Mouse (Mus musculus) heart, embryonic 11.5 days (tissue): ENCODE results near the gene Ikzf5. TPM values are rescaled to one million over a fixed set of nuclear protein-coding genes. Genes with fewer than 3 reads are reported as not detected.
"Not testable (repeated sequence)": the region's sequence is repeated elsewhere in the genome, so short reads cannot be mapped to it uniquely, and the experiment has no call there.

Experiments
- ATAC-seq: fragments of 200-750 bp; cut with Nextera tagmentation; replicated peaks from 2 replicates; pipeline ENCODE4 v1.8.0; 2017; ENCODE audit warnings: moderate library complexity; ENCODE audit not compliant: insufficient number of reproducible peaks, low FRiP score, low TSS enrichment
- H3K27ac ChIP-seq: fragments of 300-500 bp; sonication (generic); 2 replicates; pipeline ENCODE4 v1.5.1; 2014; ENCODE audit warnings: mild to moderate bottlenecking, low read depth, low read length
- H3K27me3 ChIP-seq: fragments of 300-500 bp; sonication (generic); 2 replicates; pipeline ENCODE4 v1.6.1; 2014; ENCODE audit warnings: mild to moderate bottlenecking, low read length, mixed read lengths; ENCODE audit not compliant: control insufficient read depth, insufficient read depth
- H3K36me3 ChIP-seq: fragments of 300-500 bp; sonication (generic); 2 replicates; pipeline ENCODE4 v1.6.1; 2014; ENCODE audit warnings: mild to moderate bottlenecking, low read length, moderate library complexity, mixed read lengths; ENCODE audit not compliant: control insufficient read depth, insufficient read depth
- H3K4me1 ChIP-seq: fragments of 300-500 bp; sonication (generic); 2 replicates; pipeline ENCODE4 v1.6.1; 2014; ENCODE audit warnings: low read length; ENCODE audit not compliant: control insufficient read depth, insufficient read depth
- H3K4me2 ChIP-seq: fragments of 300-500 bp; sonication (generic); 2 replicates; pipeline ENCODE4 v1.6.1; 2014; ENCODE audit warnings: mild to moderate bottlenecking, moderate library complexity
- H3K4me3 ChIP-seq: fragments of 300-500 bp; sonication (generic); 2 replicates; pipeline ENCODE4 v1.5.1; 2014; ENCODE audit warnings: low read depth, low read length
- H3K9ac ChIP-seq: fragments of 300-500 bp; sonication (generic); 2 replicates; pipeline ENCODE4 v1.6.1; 2014; ENCODE audit warnings: mild to moderate bottlenecking, low read depth, low read length, moderate library complexity
- H3K9me3 ChIP-seq: fragments of 300-500 bp; sonication (generic); replicated peaks from 2 replicates; pipeline ENCODE4 v1.6.1; 2016; ENCODE audit warnings: low read length; ENCODE audit not compliant: control insufficient read depth
- WGBS: fragments of 180-500 bp; shearing (Covaris S2); extraction: QIAGEN DNeasy Blood & Tissue Kit; methylation state at CpG from one replicate; pipeline ENCODE4 v1.1.7; 2014; ENCODE audit not compliant: insufficient replicate concordance; 5-methylcytosine and 5-hydroxymethylcytosine counted together
- polyA plus RNA-seq: library from polyadenylated mRNA; unstranded; fragments of >200 nt; fragmentation: Nextera tagmentation; extraction: Ambion mirVana; gene quantifications from 2 replicates; pipeline ENCODE4 v1.2.1, GENCODE M21; 2014

Ikzf5 gene
- 15.1 TPM in 2 replicates for polyA plus RNA-seq

DNA sequence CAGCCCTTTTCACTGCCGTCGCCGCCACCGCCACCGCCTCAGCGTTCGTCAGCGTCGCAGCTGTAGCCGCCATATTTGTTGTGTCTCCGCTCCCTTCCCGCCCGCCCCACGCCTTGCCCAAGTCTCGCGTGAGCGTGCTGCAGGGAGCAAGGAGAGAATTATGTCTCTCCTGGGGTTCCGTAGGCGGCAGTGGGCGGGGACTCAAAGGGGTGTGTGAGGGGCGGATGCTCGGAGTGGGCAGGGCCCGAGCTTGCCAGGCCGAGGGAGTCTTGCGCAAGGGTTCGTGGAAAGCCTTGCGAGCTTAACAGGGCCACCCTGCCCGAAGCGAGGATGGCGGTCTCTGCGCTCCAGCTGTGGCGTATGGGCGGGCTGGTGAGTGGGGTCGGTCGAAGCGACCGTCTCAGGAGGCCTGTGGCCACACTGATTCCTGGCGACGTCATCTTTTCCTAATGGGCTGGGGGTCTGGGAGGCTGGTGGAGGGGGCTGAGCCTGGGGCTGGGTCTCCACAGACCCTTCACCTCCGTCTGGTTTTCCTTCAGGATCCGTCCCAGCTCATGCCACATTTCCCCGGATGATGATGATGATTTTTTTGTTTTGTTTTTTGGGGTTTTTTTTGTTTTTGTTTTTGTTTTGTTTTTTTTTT is at the start of gene Ikzf5, which contains the start of gene Acadsb:
Gene Ikzf5 (minus strand): TSS at position 106 of the 643 bp plus-strand sequence.
Gene Acadsb (plus strand): TSS at position 186 of the 643 bp plus-strand sequence.
- Histone ChIP-seq H3K9me3 (no peaks in the 10 kb centered on the region), H3K4me2 (peak within 1 kb of the TSS; percentile 77), H3K27me3 (no peaks in the 10 kb centered on the region), H3K27ac (peak within 1 kb of the TSS; percentile 54), H3K36me3 (no peaks in the 10 kb centered on the region), H3K9ac (peak within 1 kb of the TSS; percentile 98), H3K4me3 (peak within 1 kb of the TSS; percentile 99), H3K4me1 (peaks cover 10% of the 10 kb centered on the region)
- peak; percentile 98 for ATAC-seq
- WGBS, result under 1% methylated on average over 42 of the region's 42 CpGs

DNA sequence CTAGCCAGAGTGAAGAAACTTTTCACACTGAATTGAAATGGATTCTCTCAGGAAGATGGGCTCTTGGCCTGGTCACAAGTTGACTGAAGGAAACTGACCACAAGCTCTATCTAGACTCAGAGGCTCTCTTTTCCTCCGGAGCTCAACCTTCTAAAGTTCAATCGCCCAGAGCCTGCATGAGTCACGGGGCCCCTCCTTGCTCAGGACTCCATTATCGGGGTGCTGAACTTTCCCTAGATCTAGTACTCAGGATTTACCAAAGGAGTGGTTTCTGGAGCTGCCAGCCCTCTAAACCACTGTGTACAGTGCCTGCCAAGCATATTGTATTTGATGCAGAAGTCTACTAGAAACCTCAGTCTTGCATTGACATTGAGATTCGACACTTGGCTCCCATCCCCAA is 46.4 kb upstream of the Ikzf5 start:
- Histone ChIP-seq H3K36me3 (no peaks in the 10 kb centered on the region), H3K9me3 (no peaks in the 10 kb centered on the region), H3K27ac (no peak overlapping the region), H3K4me3 (no peak overlapping the region), H3K4me1 (no peaks in the 10 kb centered on the region), H3K27me3 (no peaks in the 10 kb centered on the region), H3K9ac (no peak overlapping the region), H3K4me2 (no peak overlapping the region)
- no peak for ATAC-seq
- 82% methylated on average over 5 of the region's 5 CpGs for WGBS

DNA sequence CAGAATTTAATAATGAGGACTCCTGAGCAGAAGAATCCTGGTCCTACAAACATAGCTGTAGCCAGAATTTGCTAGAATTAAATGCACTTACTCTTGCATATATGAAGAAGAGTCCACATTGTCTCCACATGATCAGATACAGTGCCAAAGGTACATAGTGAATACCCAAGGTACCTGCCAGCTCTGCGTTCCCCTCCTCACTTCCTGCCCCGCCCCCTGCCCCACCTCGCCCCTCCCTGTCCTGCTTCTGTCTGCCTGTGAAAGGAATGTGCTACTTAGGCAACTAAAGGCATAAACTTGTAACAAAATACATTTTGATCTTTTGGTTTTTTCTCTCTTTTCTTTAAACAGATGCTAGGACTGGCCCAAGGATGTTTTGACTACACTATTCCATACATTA is 26.7 kb upstream of the Ikzf5 start:
- Histone ChIP-seq H3K9me3 (no peaks in the 10 kb centered on the region), H3K36me3 (no peaks in the 10 kb centered on the region), H3K4me2 (no peak overlapping the region), H3K9ac (no peak overlapping the region), H3K4me3 (no peak overlapping the region), H3K4me1 (no peaks in the 10 kb centered on the region), H3K27me3 (no peaks in the 10 kb centered on the region), H3K27ac (no peak overlapping the region)
- ATAC-seq, result no peak
- WGBS, result 68% methylated on average over 3 of the region's 3 CpGs

DNA sequence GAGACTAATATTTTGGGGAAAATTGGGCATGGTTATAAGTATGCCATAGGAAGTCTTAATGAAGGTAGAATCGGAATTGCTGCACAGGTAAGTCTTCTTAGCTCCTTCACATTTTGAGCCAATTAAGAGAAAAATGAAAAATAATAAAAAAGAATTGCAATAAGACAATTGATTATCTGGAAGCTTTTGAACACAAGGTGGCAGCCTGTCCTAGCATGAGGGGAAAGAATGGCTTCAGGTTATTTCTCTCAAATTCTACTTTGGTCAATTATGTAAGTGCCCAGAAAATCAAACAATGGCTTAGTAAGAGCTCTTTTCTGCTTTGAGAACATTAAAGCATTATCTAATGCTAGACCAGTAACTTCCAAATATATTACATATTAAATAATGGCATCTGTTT is 24.0 kb upstream of the Ikzf5 start:
- no peaks in the 10 kb centered on the region for H3K9me3 ChIP-seq
- peaks cover 6% of the 10 kb centered on the region for H3K36me3 ChIP-seq
- H3K9ac ChIP-seq, result no peak overlapping the region
- no peak overlapping the region for H3K4me3 ChIP-seq
- 58% methylated on average over 1 of the region's 1 CpGs for WGBS
- H3K4me2 ChIP-seq, result no peak overlapping the region
- H3K27me3 ChIP-seq, result no peaks in the 10 kb centered on the region
- H3K27ac ChIP-seq, result no peak overlapping the region
- H3K4me1 ChIP-seq, result no peaks in the 10 kb centered on the region
- no peak for ATAC-seq

DNA sequence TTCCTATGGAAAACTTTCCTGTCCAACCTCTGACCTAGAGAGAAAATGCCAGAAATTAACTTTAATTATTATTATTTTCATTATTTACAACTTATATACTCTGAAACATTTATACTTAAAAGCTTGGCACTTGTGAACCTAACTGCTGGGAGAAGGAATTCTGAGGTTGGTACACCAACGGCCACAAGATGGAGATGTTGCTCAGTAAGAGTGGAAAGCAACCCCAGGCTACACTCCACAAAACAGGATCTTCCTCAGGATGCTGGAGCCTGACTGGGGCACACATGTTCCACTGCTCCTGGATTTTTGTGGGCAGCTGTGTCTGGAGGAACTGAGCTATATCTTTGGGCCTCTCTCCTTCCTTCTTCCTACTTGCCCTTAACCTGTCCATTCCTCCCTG is 21.9 kb upstream of the Ikzf5 start:
- H3K9ac ChIP-seq, result no peak overlapping the region
- no peak overlapping the region for H3K4me2 ChIP-seq
- no peak overlapping the region for H3K27ac ChIP-seq
- peaks cover 8% of the 10 kb centered on the region for H3K36me3 ChIP-seq
- WGBS, result 26% methylated on average over 1 of the region's 1 CpGs
- H3K27me3 ChIP-seq, result no peaks in the 10 kb centered on the region
- no peaks in the 10 kb centered on the region for H3K9me3 ChIP-seq
- no peak; the same call in 1 of the 2 replicates for ATAC-seq
- no peaks in the 10 kb centered on the region for H3K4me1 ChIP-seq
- no peak overlapping the region for H3K4me3 ChIP-seq

GRCm38 (mm10) chr7:131427331-131427730 is 17.0 kb upstream of the Ikzf5 start:
- H3K4me2 ChIP-seq, result no peak overlapping the region
- H3K9me3 ChIP-seq, result no peaks in the 10 kb centered on the region
- peaks cover 8% of the 10 kb centered on the region for H3K36me3 ChIP-seq
- H3K4me3 ChIP-seq, result no peak overlapping the region
- H3K27ac ChIP-seq, result no peak overlapping the region
- WGBS, result 87% methylated on average over 5 of the region's 5 CpGs
- H3K27me3 ChIP-seq, result no peaks in the 10 kb centered on the region
- no peaks in the 10 kb centered on the region for H3K4me1 ChIP-seq
- no peak overlapping the region for H3K9ac ChIP-seq
- ATAC-seq, result no peak

DNA sequence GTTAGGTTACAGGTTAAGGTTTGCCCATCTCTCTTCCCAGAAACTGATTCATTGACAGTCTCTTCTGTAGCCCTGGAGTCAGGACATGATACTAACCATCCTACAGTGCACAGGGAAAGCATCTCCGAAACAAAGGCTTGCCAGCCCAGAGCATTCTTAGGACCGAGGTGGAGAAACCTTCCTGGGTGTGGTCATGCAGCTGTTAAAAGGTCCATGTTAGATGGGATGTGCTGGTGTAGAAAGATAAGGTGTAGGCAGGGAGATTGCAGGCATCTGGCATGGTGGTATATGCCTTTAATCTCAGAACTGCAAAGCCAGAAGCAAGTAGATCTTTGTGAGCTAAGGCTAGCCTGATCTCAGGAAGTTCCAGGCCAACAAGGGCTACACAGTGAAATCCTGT is 14.6 kb upstream of the Ikzf5 start:
- H3K4me3 ChIP-seq, result no peak overlapping the region
- no peak overlapping the region for H3K27ac ChIP-seq
- peak overlapping the region; percentile 11; the same call in 1 of the 2 replicates for H3K4me2 ChIP-seq
- H3K9me3 ChIP-seq, result no peaks in the 10 kb centered on the region
- H3K27me3 ChIP-seq, result no peaks in the 10 kb centered on the region
- H3K36me3 ChIP-seq, result peaks cover 3% of the 10 kb centered on the region; the same call in 1 of the 2 replicates
- peak; percentile 92 for ATAC-seq
- WGBS, result 46% methylated on average over 2 of the region's 2 CpGs
- no peak overlapping the region for H3K9ac ChIP-seq
- H3K4me1 ChIP-seq, result no peaks in the 10 kb centered on the region

- no peak for ATAC-seq
- H3K27me3 ChIP-seq, result no peaks in the 10 kb centered on the region
- no peak overlapping the region for H3K4me2 ChIP-seq
- no peak overlapping the region for H3K4me3 ChIP-seq
- H3K9me3 ChIP-seq, result no peaks in the 10 kb centered on the region
- H3K9ac ChIP-seq, result no peak overlapping the region
- H3K27ac ChIP-seq, result no peak overlapping the region
- H3K4me1 ChIP-seq, result no peaks in the 10 kb centered on the region
- H3K36me3 ChIP-seq, result no peaks in the 10 kb centered on the region
Observed at GRCm38 (mm10) chr7:131417605-131418004, 7.3 kb upstream of the Ikzf5 start.

GRCm38 (mm10) chr7:131416742-131417141 is 6.4 kb upstream of the Ikzf5 start:
- not testable (repeated sequence) for H3K9me3 ChIP-seq, H3K27me3 ChIP-seq, H3K4me3 ChIP-seq, H3K4me2 ChIP-seq, H3K9ac ChIP-seq, H3K36me3 ChIP-seq, H3K4me1 ChIP-seq, ATAC-seq, H3K27ac ChIP-seq
